Mouse (Mus musculus) A20 (cell line): ENCODE data around the gene Cnnm1.

Experiments
- DNase-seq: peaks from one replicate; pipeline ENCODE4 v3.0.0-alpha.2; 2011; ENCODE audit warnings: low read depth, low spot score

Gene Cnnm1

GRCm38 (mm10) chr19:43440112-43440737 lies at the start of gene Cnnm1:
TSS of gene Cnnm1 (plus strand) at chr19:43440436.
- DNase-seq = no peak

GRCm38 (mm10) chr19:43396327-43396726 lies 43.9 kb upstream of the Cnnm1 start:
- DNase-seq = peak; percentile 59

- DNase-seq = no peak
These were observed 33.1 kb upstream of the Cnnm1 start for GRCm38 (mm10) chr19:43407181-43407580.

GRCm38 (mm10) chr19:43415565-43415964 lies 24.7 kb upstream of the Cnnm1 start:
- no peak for DNase-seq

- DNase-seq = peak; percentile 17
These were observed 19.7 kb upstream of the Cnnm1 start for GRCm38 (mm10) chr19:43420506-43420905.

- no peak for DNase-seq
These were observed 16.2 kb upstream of the Cnnm1 start for GRCm38 (mm10) chr19:43424082-43424481.

GRCm38 (mm10) chr19:43427446-43428224 lies 12.6 kb upstream of the Cnnm1 start:
- DNase-seq = no peak

GRCm38 (mm10) chr19:43439246-43439645 lies 990 bp upstream of the Cnnm1 start:
- no peak for DNase-seq

GRCm38 (mm10) chr19:43440768-43441660 lies 778 bp downstream of the Cnnm1 start:
- no peak for DNase-seq

GRCm38 (mm10) chr19:43441661-43441990 lies 1.4 kb downstream of the Cnnm1 start:
- no peak for DNase-seq

GRCm38 (mm10) chr19:43442269-43442668 lies 2.0 kb downstream of the Cnnm1 start:
- no peak for DNase-seq

GRCm38 (mm10) chr19:43442906-43443305 lies 2.7 kb downstream of the Cnnm1 start:
- DNase-seq = no peak

GRCm38 (mm10) chr19:43444636-43445205 lies 4.5 kb downstream of the Cnnm1 start:
- DNase-seq = no peak

GRCm38 (mm10) chr19:43451563-43451962 lies 11.3 kb downstream of the Cnnm1 start:
- DNase-seq = no peak

- DNase-seq = no peak
These were observed 11.9 kb downstream of the Cnnm1 start for GRCm38 (mm10) chr19:43452176-43452575.

- no peak for DNase-seq
These were observed 12.8 kb downstream of the Cnnm1 start for GRCm38 (mm10) chr19:43453025-43453424.

- DNase-seq = no peak
These were observed 19.7 kb downstream of the Cnnm1 start for GRCm38 (mm10) chr19:43459948-43460347.

- DNase-seq = no peak
These were observed 20.2 kb downstream of the Cnnm1 start for GRCm38 (mm10) chr19:43460481-43460880.

- no peak for DNase-seq
These were observed 21.9 kb downstream of the Cnnm1 start for GRCm38 (mm10) chr19:43462141-43462540.

- no peak for DNase-seq
These were observed 23.5 kb downstream of the Cnnm1 start for GRCm38 (mm10) chr19:43463546-43464293.

GRCm38 (mm10) chr19:43464294-43464687 lies 24.1 kb downstream of the Cnnm1 start:
- no peak for DNase-seq
